ENCODE assay signal across 8 mouse cellular contexts in the genomic region with DNA sequence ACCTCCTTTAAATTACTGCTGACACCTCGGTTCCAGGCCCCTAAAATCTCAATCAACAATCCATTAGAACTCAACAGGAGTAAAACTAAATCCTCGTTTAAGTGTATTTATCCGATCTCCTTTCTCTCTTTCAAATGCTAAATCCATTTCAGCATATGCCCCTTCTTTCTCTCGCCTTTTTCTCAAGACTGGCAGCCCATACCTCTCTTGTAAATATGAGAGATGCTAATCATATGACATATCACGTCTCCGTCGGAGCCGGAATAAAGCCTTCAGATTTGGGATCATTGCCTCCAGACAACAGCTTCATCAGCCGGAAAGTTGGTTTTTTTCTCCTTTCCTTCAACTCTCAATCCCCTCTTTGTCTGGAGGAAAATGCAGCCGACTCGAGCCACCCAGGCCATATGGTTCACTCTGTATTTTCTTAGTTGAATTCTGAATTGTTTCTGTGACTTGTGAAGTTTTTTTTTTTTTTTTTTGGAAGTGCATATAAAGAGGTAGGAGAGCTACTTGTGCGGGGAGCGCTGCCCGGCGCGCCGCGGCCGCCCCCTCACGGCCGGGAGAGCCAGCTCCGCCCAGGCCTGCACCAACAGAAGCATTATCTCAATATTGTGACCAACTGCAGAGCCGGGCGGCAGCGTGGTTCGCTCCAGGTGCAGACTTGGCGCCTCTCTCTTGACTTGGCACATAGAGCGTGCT. TPM values are rescaled to one million over a fixed set of nuclear protein-coding genes. Genes with fewer than 3 reads are reported as not detected.
DNase-seq lines count a peak whose midpoint lies in the region; ATAC-seq and TF ChIP-seq lines count a peak whose summit lies in the region.

No protein-coding gene starts in this region.

- intact Hi-C loops in left cerebral cortex, postnatal 10 days (cut with DNase I), result loop anchor here (5.0 kb wide), 2 partner anchors 326 to 1591 kb away; no protein-coding TSS in a partner anchor

- ATAC-seq in heart, postnatal 0 days (ENCODE audit: insufficient read depth, low read depth), result no peak
- no peak for ATAC-seq in liver, embryonic 15.5 days (ENCODE audit: insufficient read depth)
- no peak; the same call in 1 of the 2 replicates for ATAC-seq in stomach, embryonic 15.5 days (ENCODE audit: insufficient read depth, low FRiP score, low read depth)

- WGBS in heart, postnatal 0 days, result 2% methylated on average over 28 of the region's 28 CpGs
- 1% methylated on average over 28 of the region's 28 CpGs for WGBS in liver, embryonic 15.5 days (ENCODE audit: insufficient replicate concordance)
- 1% methylated on average over 28 of the region's 28 CpGs for WGBS in stomach, embryonic 15.5 days

- no peaks in the 10 kb centered on the region for H3K9me3 ChIP-seq in heart, postnatal 0 days (replicated peaks; ENCODE audit: control insufficient read depth, low read length)
- H3K9me3 ChIP-seq in liver, embryonic 15.5 days (replicated peaks), result no peaks in the 10 kb centered on the region
- H3K9me3 ChIP-seq in stomach, embryonic 15.5 days, result no peaks in the 10 kb centered on the region

- no peak for TF ChIP-seq CTCF in bone marrow macrophage, adult 2 months (IDR thresholded peaks at IDR 0.05; ENCODE audit: low read depth, low read length)
- no peak for TF ChIP-seq CTCF in heart, postnatal 0 days (IDR thresholded peaks at IDR 0.05; ENCODE audit: low read depth)

- H3K27ac ChIP-seq in bone marrow macrophage, adult 2 months (ENCODE audit: insufficient read depth, low read depth, low read length), result no peak overlapping the region
- H3K27ac ChIP-seq in heart, postnatal 0 days (ENCODE audit: low read depth), result no peak overlapping the region
- H3K27ac ChIP-seq in liver, embryonic 15.5 days (replicated peaks), result no peak overlapping the region
- H3K27ac ChIP-seq in stomach, embryonic 15.5 days, result no peak overlapping the region

- peak; percentile 61 for DNase-seq in embryo, embryonic 10 days (ENCODE audit: low spot score)
- no peak for DNase-seq in embryo, embryonic 9.5 days (ENCODE audit: extremely low spot score)
- no peak for DNase-seq in heart, postnatal 0 days (ENCODE audit: low spot score)
- DNase-seq in thymus, postnatal 14 days, result no peak
- DNase-seq in left cerebral cortex, postnatal 10 days (ENCODE audit: extremely low spot score in 1 of 2, low spot score in 2 of 2), result no peak

- TF ChIP-seq POLR2A in bone marrow macrophage, adult 2 months (IDR thresholded peaks at IDR 0.05; ENCODE audit: borderline replicate concordance, low read depth, low read length), result no peak

- peaks cover 74% of the 10 kb centered on the region for H3K27me3 ChIP-seq in heart, postnatal 0 days (ENCODE audit: control insufficient read depth, insufficient read depth, low read length)
- peaks cover 81% of the 10 kb centered on the region for H3K27me3 ChIP-seq in liver, embryonic 15.5 days
- H3K27me3 ChIP-seq in stomach, embryonic 15.5 days (replicated peaks), result peaks cover 62% of the 10 kb centered on the region

- 0 out of 2 replicates have a peak, but pooled peaks cover 2% of the 10 kb centered on the region for H3K4me1 ChIP-seq in bone marrow macrophage, adult 2 months (ENCODE audit: control insufficient read depth, insufficient read depth, low read length)
- no peaks in the 10 kb centered on the region for H3K4me1 ChIP-seq in heart, postnatal 0 days (ENCODE audit: control insufficient read depth, insufficient read depth)
- peaks cover 10% of the 10 kb centered on the region for H3K4me1 ChIP-seq in liver, embryonic 15.5 days (replicated peaks)
- no peaks in the 10 kb centered on the region for H3K4me1 ChIP-seq in stomach, embryonic 15.5 days

- TF ChIP-seq EP300 in heart, postnatal 0 days (IDR thresholded peaks at IDR 0.05; ENCODE audit: low read depth), result no peak

- no peaks in the 10 kb centered on the region for H3K36me3 ChIP-seq in heart, postnatal 0 days (replicated peaks; ENCODE audit: control insufficient read depth, insufficient read depth, low read length)
- H3K36me3 ChIP-seq in liver, embryonic 15.5 days (replicated peaks), result no peaks in the 10 kb centered on the region
- no peaks in the 10 kb centered on the region for H3K36me3 ChIP-seq in stomach, embryonic 15.5 days

- peak overlapping the region; percentile 58 for H3K4me2 ChIP-seq in heart, postnatal 0 days (ENCODE audit: low read depth, low read length)
- H3K4me2 ChIP-seq in liver, embryonic 15.5 days, result peak overlapping the region; percentile 68
- H3K4me2 ChIP-seq in stomach, embryonic 15.5 days, result peak overlapping the region; percentile 83

- no peak overlapping the region for H3K9ac ChIP-seq in heart, postnatal 0 days (replicated peaks; ENCODE audit: low read depth, low read length)
- no peak overlapping the region for H3K9ac ChIP-seq in liver, embryonic 15.5 days
- no peak overlapping the region for H3K9ac ChIP-seq in stomach, embryonic 15.5 days

- peak overlapping the region; percentile 40 for H3K4me3 ChIP-seq in bone marrow macrophage, adult 2 months (ENCODE audit: insufficient read depth, low read length)
- H3K4me3 ChIP-seq in heart, postnatal 0 days (ENCODE audit: low read depth, low read length), result peak overlapping the region; percentile 35
- H3K4me3 ChIP-seq in liver, embryonic 15.5 days (replicated peaks), result peak overlapping the region; percentile 42
- peak overlapping the region; percentile 40 for H3K4me3 ChIP-seq in stomach, embryonic 15.5 days (replicated peaks)

RNA-seq across cellular contexts. Expression of a gene that starts 7.1 kb away (rescaled TPM):
- not detected in 2 replicates for polyA plus RNA-seq in bone marrow macrophage, adult 2 months (2012; ENCODE audit: insufficient read depth, insufficient read length, missing spikeins)
- not detected in 2 replicates for total RNA-seq in heart, postnatal 0 days (2014; rRNA removed; ENCODE audit: low replicate concordance)
- not detected in 2 replicates for polyA plus RNA-seq in heart, postnatal 0 days (2015; fragmentation: Nextera tagmentation; extraction: Ambion mirVana)
- polyA plus RNA-seq in liver, embryonic 15.5 days (2015; fragmentation: Nextera tagmentation; extraction: Ambion mirVana), result not detected in 2 replicates
- polyA plus RNA-seq in stomach, embryonic 15.5 days (2015; fragmentation: Nextera tagmentation; extraction: Ambion mirVana), result 0.08 TPM in 1 of 2 replicates, not detected in the other
- under 1 TPM in 1 of 2 experiments, not detected in 1; 0.16 TPM for total RNA-seq in left cerebral cortex, postnatal 10 days (2021)
